Mouse (Mus musculus): ENCODE results near the gene Irs3. TPM values are rescaled to one million over a fixed set of nuclear protein-coding genes. Genes with fewer than 3 reads are reported as not detected.

Gene Irs3
- polyA plus RNA-seq, 1 experiment from 2014 or later, result 0.17 TPM

GRCm38 (mm10) chr5:137610548-137611244, 34.8 kb downstream of the Irs3 start:
- no peaks in the 10 kb centered on the region for H3K36me3 ChIP-seq (replicated peaks)
- no peak overlapping the region for H3K9ac ChIP-seq
- H3K27ac ChIP-seq, result no peak overlapping the region
- no peaks in the 10 kb centered on the region for H3K9me3 ChIP-seq
- H3K4me1 ChIP-seq, result peaks cover 12% of the 10 kb centered on the region; the same call in 1 of the 2 replicates
- ATAC-seq (replicated peaks), result no peak
- H3K4me2 ChIP-seq, result no peak overlapping the region
- no peaks in the 10 kb centered on the region; the same call in 1 of the 2 replicates for H3K27me3 ChIP-seq (replicated peaks)
- 17% methylated on average over 12 of the region's 12 CpGs for WGBS
- no peak overlapping the region for H3K4me3 ChIP-seq

- Histone ChIP-seq H3K4me1 (peaks cover 12% of the 10 kb centered on the region; the same call in 1 of the 2 replicates), H3K36me3 (replicated peaks) (no peaks in the 10 kb centered on the region), H3K4me3 (no peak overlapping the region), H3K9ac (no peak overlapping the region), H3K27me3 (replicated peaks) (no peaks in the 10 kb centered on the region; the same call in 1 of the 2 replicates), H3K4me2 (no peak overlapping the region), H3K9me3 (no peaks in the 10 kb centered on the region), H3K27ac (no peak overlapping the region)
- ATAC-seq (replicated peaks), result no peak
- 79% methylated on average over 4 of the region's 4 CpGs for WGBS
These were observed 35.5 kb downstream of the Irs3 start for GRCm38 (mm10) chr5:137610056-137610455.

- peaks cover 12% of the 10 kb centered on the region; the same call in 1 of the 2 replicates for H3K4me1 ChIP-seq
- H3K9me3 ChIP-seq, result no peaks in the 10 kb centered on the region
- H3K4me2 ChIP-seq, result no peak overlapping the region
- no peaks in the 10 kb centered on the region; the same call in 1 of the 2 replicates for H3K27me3 ChIP-seq (replicated peaks)
- no peak overlapping the region for H3K27ac ChIP-seq
- no peak overlapping the region for H3K9ac ChIP-seq
- no peaks in the 10 kb centered on the region for H3K36me3 ChIP-seq (replicated peaks)
- ATAC-seq (replicated peaks), result no peak
- no peak overlapping the region for H3K4me3 ChIP-seq
- 72% methylated on average over 3 of the region's 3 CpGs for WGBS
These were observed 36.2 kb downstream of the Irs3 start for GRCm38 (mm10) chr5:137609292-137609691.

- H3K27ac ChIP-seq, result no peak overlapping the region
- WGBS, result 24% methylated on average over 22 of the region's 23 CpGs
These were observed 36.8 kb downstream of the Irs3 start for GRCm38 (mm10) chr5:137608654-137609190.

GRCm38 (mm10) chr5:137607860-137608653, 37.5 kb downstream of the Irs3 start:
- peak overlapping the region; percentile 10; the same call in 1 of the 2 replicates for H3K4me3 ChIP-seq
- H3K27me3 ChIP-seq (replicated peaks), result no peaks in the 10 kb centered on the region; the same call in 1 of the 2 replicates
- H3K36me3 ChIP-seq (replicated peaks), result no peaks in the 10 kb centered on the region
- H3K9ac ChIP-seq, result 0 out of 2 replicates have a peak overlapping the region, but pooled peaks have one; percentile 16
- no peak overlapping the region for H3K27ac ChIP-seq
- H3K9me3 ChIP-seq, result no peaks in the 10 kb centered on the region
- WGBS, result 12% methylated on average over 26 of the region's 26 CpGs
- H3K4me2 ChIP-seq, result peak overlapping the region; percentile 31
- peaks cover 12% of the 10 kb centered on the region; the same call in 1 of the 2 replicates for H3K4me1 ChIP-seq
- ATAC-seq (replicated peaks), result no peak

More at GRCm38 (mm10) chr5:137608654-137609190, 36.8 kb downstream of the Irs3 start:
- Histone ChIP-seq H3K4me3 (peak overlapping the region; percentile 10; the same call in 1 of the 2 replicates), H3K9ac (no peak overlapping the region), H3K36me3 (replicated peaks) (no peaks in the 10 kb centered on the region), H3K4me2 (peak overlapping the region; percentile 31), H3K27me3 (replicated peaks) (no peaks in the 10 kb centered on the region; the same call in 1 of the 2 replicates), H3K4me1 (peaks cover 12% of the 10 kb centered on the region; the same call in 1 of the 2 replicates), H3K9me3 (no peaks in the 10 kb centered on the region)
- no peak for ATAC-seq (replicated peaks)

GRCm38 (mm10) chr5:137601365-137601729, 44.2 kb downstream of the Irs3 start:
- Histone ChIP-seq H3K4me3 (peak overlapping the region; percentile 78), H3K4me2 (peak overlapping the region; percentile 95), H3K27ac (peak overlapping the region; percentile 20; the same call in 1 of the 2 replicates), H3K9me3 (no peaks in the 10 kb centered on the region), H3K4me1 (peaks cover 33% of the 10 kb centered on the region), H3K27me3 (replicated peaks) (no peaks in the 10 kb centered on the region), H3K9ac (peak overlapping the region; percentile 41), H3K36me3 (replicated peaks) (0 out of 2 replicates have a peak, but pooled peaks cover 3% of the 10 kb centered on the region)
- no peak for ATAC-seq (replicated peaks)
- 1% methylated on average over 22 of the region's 22 CpGs for WGBS

- Histone ChIP-seq H3K4me3 (peak within 1 kb of the TSS; percentile 78), H3K9me3 (no peaks in the 10 kb centered on the region), H3K9ac (peak within 1 kb of the TSS; percentile 95), H3K4me1 (peaks cover 33% of the 10 kb centered on the region), H3K4me2 (peak within 1 kb of the TSS; percentile 95), H3K27me3 (replicated peaks) (no peaks in the 10 kb centered on the region), H3K27ac (peak within 1 kb of the TSS; percentile 89), H3K36me3 (replicated peaks) (0 out of 2 replicates have a peak, but pooled peaks cover 3% of the 10 kb centered on the region)
- under 1% methylated on average over 41 of the region's 41 CpGs for WGBS
- ATAC-seq (replicated peaks), result peak; percentile 95
These were observed 44.7 kb downstream of the Irs3 start, which contains the start of gene Mospd3 for GRCm38 (mm10) chr5:137600619-137601364. Gene Mospd3 (minus strand): TSS chr5:137601058.

GRCm38 (mm10) chr5:137600281-137600618, 45.3 kb downstream of the Irs3 start:
- no peak; the same call in none of the 2 replicates for ATAC-seq (replicated peaks)
- Histone ChIP-seq H3K4me2 (peak overlapping the region; percentile 95), H3K4me3 (peak overlapping the region; percentile 78), H3K27me3 (replicated peaks) (no peaks in the 10 kb centered on the region), H3K27ac (peak overlapping the region; percentile 89), H3K9ac (peak overlapping the region; percentile 95), H3K9me3 (no peaks in the 10 kb centered on the region), H3K4me1 (peaks cover 33% of the 10 kb centered on the region), H3K36me3 (replicated peaks) (0 out of 2 replicates have a peak, but pooled peaks cover 3% of the 10 kb centered on the region)
- WGBS, result 2% methylated on average over 19 of the region's 19 CpGs

GRCm38 (mm10) chr5:137599600-137599999, 45.9 kb downstream of the Irs3 start:
- Histone ChIP-seq H3K27ac (no peak overlapping the region), H3K36me3 (replicated peaks) (0 out of 2 replicates have a peak, but pooled peaks cover 3% of the 10 kb centered on the region), H3K4me1 (peaks cover 33% of the 10 kb centered on the region), H3K9me3 (no peaks in the 10 kb centered on the region), H3K9ac (peak overlapping the region; percentile 95), H3K4me3 (peak overlapping the region; percentile 78), H3K4me2 (peak overlapping the region; percentile 95), H3K27me3 (replicated peaks) (no peaks in the 10 kb centered on the region)
- no peak for ATAC-seq (replicated peaks)
- 53% methylated on average over 9 of the region's 9 CpGs for WGBS

GRCm38 (mm10) chr5:137598100-137598826, 47.3 kb downstream of the Irs3 start:
- Histone ChIP-seq H3K36me3 (replicated peaks) (0 out of 2 replicates have a peak, but pooled peaks cover 3% of the 10 kb centered on the region), H3K4me1 (peaks cover 33% of the 10 kb centered on the region), H3K27me3 (replicated peaks) (no peaks in the 10 kb centered on the region), H3K9me3 (no peaks in the 10 kb centered on the region), H3K9ac (no peak overlapping the region), H3K4me2 (no peak overlapping the region), H3K27ac (no peak overlapping the region), H3K4me3 (no peak overlapping the region)
- no peak for ATAC-seq (replicated peaks)
- 82% methylated on average over 2 of the region's 2 CpGs for WGBS

GRCm38 (mm10) chr5:137597625-137598024, 47.9 kb downstream of the Irs3 start:
- 96% methylated on average over 6 of the region's 6 CpGs for WGBS
- Histone ChIP-seq H3K4me3 (no peak overlapping the region), H3K27me3 (replicated peaks) (no peaks in the 10 kb centered on the region), H3K27ac (no peak overlapping the region), H3K9me3 (no peaks in the 10 kb centered on the region), H3K4me2 (no peak overlapping the region), H3K36me3 (replicated peaks) (0 out of 2 replicates have a peak, but pooled peaks cover 3% of the 10 kb centered on the region), H3K9ac (no peak overlapping the region), H3K4me1 (peaks cover 31% of the 10 kb centered on the region)
- no peak for ATAC-seq (replicated peaks)
